Mouse (Mus musculus): ENCODE results near the gene Sobp.

- TF ChIP-seq POLR2A (IDR thresholded peaks at IDR 0.05; ENCODE audit: control insufficient read depth, low read depth, low read length) (no peak), CTCF (IDR thresholded peaks at IDR 0.05; ENCODE audit: control insufficient read depth, insufficient read depth, insufficient replicate concordance, low read depth, low read length) (no peak)
Measured at GRCm38 (mm10) chr10:42962655-42963054, 211.7 kb downstream of the Sobp start.

All from testis, adult 2 months (tissue).